Mouse (Mus musculus): ENCODE measurements around the gene Fubp1.

- TF ChIP-seq CTCF (IDR thresholded peaks at IDR 0.05; ENCODE audit: low read depth, low read length) (no peak), POLR2A (IDR thresholded peaks at IDR 0.05; ENCODE audit: borderline replicate concordance, low read depth, low read length) (no peak)
Observed at GRCm38 (mm10) chr3:152261436-152261835, 51.2 kb downstream of the Fubp1 start.
